Mouse (Mus musculus) naive thymus-derived CD4-positive, alpha-beta T cell, adult 2 months (primary cell): ENCODE results near the gene Tyrobp.

Experiments used
- DNase-seq: peaks from one replicate; pipeline ENCODE4 v3.0.0-alpha.2; 2011; ENCODE audit warnings: low read depth

The Tyrobp gene

DNA sequence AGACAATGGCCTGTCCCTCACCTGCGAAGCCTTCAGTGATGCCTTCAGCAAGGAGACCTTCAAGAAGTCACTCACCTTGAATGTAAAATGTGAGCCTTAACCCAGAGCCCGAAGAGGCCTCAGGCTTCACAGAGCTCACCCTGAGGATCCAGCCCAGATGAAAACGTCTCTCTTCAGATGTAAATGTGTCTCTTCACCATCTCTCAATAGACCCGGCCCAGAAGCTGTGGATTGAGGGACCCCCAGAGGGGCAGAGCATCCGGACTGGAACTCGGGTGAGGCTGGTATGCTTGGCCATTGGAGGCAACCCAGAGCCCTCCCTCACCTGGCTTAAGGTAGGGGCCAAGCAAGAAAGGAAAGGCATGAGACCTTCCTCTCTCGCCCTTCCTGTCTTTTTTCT is 50.0 kb downstream of the Tyrobp start:
- DNase-seq = no peak

DNA sequence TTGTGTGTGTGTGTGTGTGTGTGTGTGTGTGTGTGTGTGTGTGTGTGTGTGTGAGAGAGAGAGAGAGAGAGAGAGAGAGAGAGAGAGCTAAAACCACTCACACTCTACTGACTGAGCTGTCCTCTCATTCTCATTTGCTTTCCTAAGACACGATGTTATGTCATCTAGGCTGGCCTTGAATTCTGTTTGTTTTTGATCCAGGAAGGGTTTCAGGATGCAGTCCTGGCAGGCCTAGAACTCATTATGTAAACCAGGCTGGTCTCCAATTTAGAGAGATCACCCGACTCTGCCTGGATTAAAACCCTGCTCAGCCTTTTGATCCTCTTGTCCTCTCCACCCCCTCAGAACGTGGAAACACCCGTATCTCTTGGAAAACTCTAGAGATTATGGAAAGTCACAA is 50.4 kb downstream of the Tyrobp start:
- no peak for DNase-seq

- no peak for DNase-seq
Measured at GRCm38 (mm10) chr7:30464816-30465300, 51.3 kb downstream of the Tyrobp start.
